Mouse (Mus musculus): ENCODE measurements at regions not wholly inside any gene's neighbourhood (a gene's known extent, or its start where the extent isn't known, plus 50 kb on each side); places are given as distances from the start of the nearest gene placed in this dataset.

DNA sequence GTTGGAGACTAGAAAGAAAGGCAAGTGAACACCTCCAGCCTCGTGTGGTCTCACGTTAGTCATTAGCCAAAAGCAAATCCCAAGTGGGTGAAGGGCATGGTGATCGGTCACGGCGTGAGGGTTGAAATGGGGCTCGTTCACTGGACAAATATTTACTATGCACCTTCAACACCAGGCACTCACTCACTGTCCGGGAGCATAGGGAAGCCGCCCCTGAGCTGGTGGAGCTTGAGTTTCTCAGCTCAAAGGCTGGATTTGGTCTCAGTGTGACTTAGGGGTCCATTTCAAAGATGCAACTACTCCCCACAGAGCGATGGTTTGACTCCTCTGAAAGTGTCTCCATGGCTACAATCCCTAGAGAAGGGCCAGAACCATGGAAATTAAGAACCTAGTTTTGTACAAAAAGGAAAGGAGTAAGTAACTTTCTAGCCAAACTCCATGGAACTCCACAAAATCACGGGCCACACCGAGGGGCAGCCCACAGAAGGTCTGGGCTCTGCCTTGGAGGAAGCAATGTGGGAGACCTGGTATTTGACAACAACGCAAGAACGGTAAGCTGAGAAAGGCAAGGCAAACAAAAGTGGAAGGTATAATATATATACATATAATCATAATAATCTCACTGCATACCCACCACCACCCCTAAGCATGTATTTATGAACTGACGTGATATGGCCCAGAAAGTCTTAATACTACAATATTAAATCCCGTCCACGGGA is 318.8 kb upstream of the Noct start:
- H3K4me3 ChIP-seq (replicated peaks; ENCODE audit: low read depth, low read length): peak overlapping the region; percentile 30; the same call in 1 of the 2 replicates
- DNase-seq (ENCODE audit: low spot score) (peak; percentile 36), ATAC-seq (replicated peaks; ENCODE audit: low FRiP score, low read depth) (peak; percentile 65)
- H3K9ac ChIP-seq (ENCODE audit: low read depth, low read length): no peak overlapping the region
- H3K27me3 ChIP-seq (ENCODE audit: insufficient read depth, low read length): no peaks in the 10 kb centered on the region
- H3K4me2 ChIP-seq (ENCODE audit: low read length): peak overlapping the region; percentile 61
- H3K4me1 ChIP-seq (replicated peaks; ENCODE audit: insufficient read depth, low read length): peaks cover 6% of the 10 kb centered on the region; the same call in 1 of the 2 replicates
- no peaks in the 10 kb centered on the region for H3K9me3 ChIP-seq (replicated peaks; ENCODE audit: low read length)
- WGBS: 15% methylated on average over 16 of the region's 16 CpGs
- no peak for TF ChIP-seq CTCF (IDR thresholded peaks at IDR 0.05; ENCODE audit: low read depth)
- H3K27ac ChIP-seq: peak overlapping the region; percentile 44; the same call in 1 of the 2 replicates
- H3K36me3 ChIP-seq (ENCODE audit: insufficient read depth, low read length): no peaks in the 10 kb centered on the region

DNA sequence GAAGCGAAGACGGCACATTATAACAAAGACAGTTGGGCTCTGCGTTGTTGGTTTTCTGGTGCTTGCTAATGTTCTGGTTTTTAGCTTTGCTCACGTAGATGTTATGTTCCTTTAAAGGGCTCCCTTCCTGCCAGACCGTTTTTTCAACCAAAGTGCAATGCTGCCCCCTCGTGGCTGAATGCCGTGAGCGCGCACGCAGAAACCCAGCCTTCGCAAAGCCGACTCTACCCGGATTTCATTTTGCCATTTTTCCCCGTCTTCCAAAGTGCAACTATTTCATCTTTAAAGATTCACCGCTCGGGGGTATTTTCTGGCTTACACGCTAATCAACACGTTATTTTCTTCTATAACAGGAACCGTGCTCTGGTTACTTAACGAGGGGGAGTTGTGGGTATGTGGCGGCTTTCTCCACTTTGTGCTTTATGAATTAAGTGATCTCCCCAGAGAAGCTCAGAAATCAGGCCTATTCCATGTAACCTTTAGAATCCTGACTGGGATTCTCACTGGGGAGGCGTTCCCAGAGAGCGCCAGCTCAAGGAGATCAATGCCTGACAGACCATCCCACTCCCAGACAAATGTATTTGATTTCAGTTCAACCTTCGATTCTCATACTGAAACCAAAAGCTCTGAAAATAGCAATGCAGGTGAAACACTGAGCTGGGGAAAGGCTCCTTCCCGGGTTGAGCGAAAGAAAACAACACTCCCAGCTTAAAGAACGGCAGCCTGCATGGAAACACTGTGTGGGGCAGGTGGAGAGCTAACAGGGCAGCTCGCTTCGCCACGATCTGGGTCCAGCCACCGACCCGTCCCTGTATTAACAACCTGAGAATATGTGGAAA is 318.0 kb upstream of the Noct start:
- WGBS: 10% methylated on average over 32 of the region's 32 CpGs
- ATAC-seq (replicated peaks; ENCODE audit: low FRiP score, low read depth): peak; percentile 63
- Histone ChIP-seq H3K4me3 (replicated peaks; ENCODE audit: low read depth, low read length) (peak overlapping the region; percentile 30), H3K4me2 (ENCODE audit: low read length) (peak overlapping the region; percentile 61), H3K4me1 (replicated peaks; ENCODE audit: insufficient read depth, low read length) (peaks cover 6% of the 10 kb centered on the region; the same call in 1 of the 2 replicates), H3K27me3 (ENCODE audit: insufficient read depth, low read length) (no peaks in the 10 kb centered on the region), H3K9ac (ENCODE audit: low read depth, low read length) (peak overlapping the region; percentile 42; the same call in 1 of the 2 replicates), H3K9me3 (replicated peaks; ENCODE audit: low read length) (no peaks in the 10 kb centered on the region), H3K36me3 (ENCODE audit: insufficient read depth, low read length) (no peaks in the 10 kb centered on the region), H3K27ac (peak overlapping the region; percentile 44; the same call in 1 of the 2 replicates)
- peak; percentile 99 for TF ChIP-seq CTCF (IDR thresholded peaks at IDR 0.05; ENCODE audit: low read depth)
- peak; percentile 94 for DNase-seq (ENCODE audit: low spot score)

DNA sequence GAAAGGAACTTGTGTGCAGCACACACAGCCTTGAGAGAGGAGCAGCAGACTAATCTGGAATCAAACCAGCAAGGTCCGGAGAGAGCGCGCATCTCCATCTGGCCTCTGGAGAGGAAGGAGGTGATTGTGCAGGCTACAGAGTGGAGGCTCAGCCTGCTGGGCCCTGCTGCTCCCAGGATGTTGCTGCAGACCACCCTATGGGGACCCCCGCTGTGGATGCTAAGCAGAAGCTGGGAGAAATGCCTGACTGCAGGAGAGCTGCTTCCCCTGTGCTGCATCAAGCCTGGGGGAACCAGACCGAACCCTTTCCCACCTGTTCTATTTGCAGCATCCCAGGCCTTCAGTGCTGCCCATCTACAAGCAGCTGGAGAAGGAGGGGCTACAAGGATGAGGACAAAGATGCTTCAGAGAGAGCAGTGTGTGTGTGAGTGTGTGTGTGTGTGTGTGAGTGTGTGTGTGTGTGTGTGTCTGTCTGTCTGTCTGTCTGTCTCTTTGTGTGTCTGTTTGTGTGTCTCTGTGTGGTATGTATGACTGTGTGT is 311.2 kb upstream of the Noct start:
- Histone ChIP-seq H3K9ac (ENCODE audit: low read depth, low read length) (no peak overlapping the region), H3K4me2 (ENCODE audit: low read length) (no peak overlapping the region), H3K36me3 (ENCODE audit: insufficient read depth, low read length) (no peaks in the 10 kb centered on the region), H3K4me3 (replicated peaks; ENCODE audit: low read depth, low read length) (no peak overlapping the region), H3K4me1 (replicated peaks; ENCODE audit: insufficient read depth, low read length) (no peaks in the 10 kb centered on the region), H3K27ac (no peak overlapping the region), H3K9me3 (replicated peaks; ENCODE audit: low read length) (no peaks in the 10 kb centered on the region), H3K27me3 (ENCODE audit: insufficient read depth, low read length) (no peaks in the 10 kb centered on the region)
- WGBS: 96% methylated on average over 5 of the region's 5 CpGs
- ATAC-seq (replicated peaks; ENCODE audit: low FRiP score, low read depth) (no peak), DNase-seq (ENCODE audit: low spot score) (no peak)
- TF ChIP-seq CTCF (IDR thresholded peaks at IDR 0.05; ENCODE audit: low read depth): no peak

DNA sequence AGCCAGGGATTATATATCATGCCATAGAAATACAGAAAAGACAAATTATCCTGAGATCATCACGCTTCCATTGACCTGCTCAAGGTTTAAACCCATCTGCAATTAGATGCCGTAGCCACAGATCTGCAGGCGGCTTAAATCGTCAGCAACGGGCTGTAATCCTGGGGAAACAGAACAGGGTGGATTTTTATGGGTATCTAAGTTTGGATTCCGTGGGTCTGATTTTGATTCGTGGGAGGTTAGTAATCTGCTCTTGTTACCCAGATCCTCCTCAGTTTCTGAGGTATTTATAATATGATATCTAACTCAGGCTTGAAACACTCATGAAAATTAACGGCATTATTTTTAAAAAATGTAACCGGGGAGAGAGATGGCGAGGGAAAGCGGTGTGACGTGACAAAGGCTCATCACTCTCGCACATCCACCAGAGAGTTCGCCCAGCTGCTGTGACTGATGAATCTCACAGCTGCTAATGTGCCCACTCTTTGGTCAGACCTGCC is 309.3 kb upstream of the Noct start:
- ATAC-seq (replicated peaks; ENCODE audit: low FRiP score, low read depth): no peak
- H3K9ac ChIP-seq (ENCODE audit: low read depth, low read length): no peak overlapping the region
- H3K27ac ChIP-seq: no peak overlapping the region
- no peaks in the 10 kb centered on the region for H3K4me1 ChIP-seq (replicated peaks; ENCODE audit: insufficient read depth, low read length)
- no peak for DNase-seq (ENCODE audit: low spot score)
- H3K36me3 ChIP-seq (ENCODE audit: insufficient read depth, low read length): no peaks in the 10 kb centered on the region
- H3K4me3 ChIP-seq (replicated peaks; ENCODE audit: low read depth, low read length): no peak overlapping the region
- no peaks in the 10 kb centered on the region for H3K27me3 ChIP-seq (ENCODE audit: insufficient read depth, low read length)
- no peak overlapping the region for H3K4me2 ChIP-seq (ENCODE audit: low read length)
- no peak for TF ChIP-seq CTCF (IDR thresholded peaks at IDR 0.05; ENCODE audit: low read depth)
- no peaks in the 10 kb centered on the region for H3K9me3 ChIP-seq (replicated peaks; ENCODE audit: low read length)
- 63% methylated on average over 14 of the region's 14 CpGs for WGBS

DNA sequence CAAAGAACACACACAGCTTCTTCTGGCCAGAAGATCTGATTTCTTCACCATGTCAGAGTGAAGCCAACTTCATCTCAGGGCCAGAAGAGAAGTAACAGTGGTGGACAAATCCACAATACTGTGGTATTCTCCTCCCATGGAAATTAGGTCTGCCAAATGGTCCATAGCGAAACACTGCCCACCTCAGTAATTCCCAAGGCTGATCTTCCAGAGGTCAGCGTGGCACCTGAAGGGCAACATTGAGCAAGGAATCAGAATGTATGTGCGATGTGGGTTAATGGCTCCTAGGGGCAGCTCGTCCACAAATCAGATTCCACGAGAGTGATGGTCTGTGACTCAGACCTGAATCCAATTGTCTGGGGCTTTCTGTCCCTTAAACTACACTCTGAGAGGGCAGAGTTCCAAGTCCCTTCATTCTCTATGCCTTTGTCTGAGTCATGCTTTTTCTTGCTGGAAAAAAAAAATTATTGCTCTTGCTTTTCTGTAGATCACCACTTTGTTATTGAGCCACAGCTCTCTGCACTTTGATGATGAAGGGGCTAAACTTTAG is 307.9 kb upstream of the Noct start:
- no peak overlapping the region for H3K27ac ChIP-seq
- no peak overlapping the region for H3K9ac ChIP-seq (ENCODE audit: low read depth, low read length)
- H3K4me1 ChIP-seq (replicated peaks; ENCODE audit: insufficient read depth, low read length): no peaks in the 10 kb centered on the region
- DNase-seq (ENCODE audit: low spot score) (peak; percentile 31), ATAC-seq (replicated peaks; ENCODE audit: low FRiP score, low read depth) (peak; percentile 40)
- WGBS: 34% methylated on average over 5 of the region's 5 CpGs
- H3K4me2 ChIP-seq (ENCODE audit: low read length): no peak overlapping the region
- no peak for TF ChIP-seq CTCF (IDR thresholded peaks at IDR 0.05; ENCODE audit: low read depth)
- no peaks in the 10 kb centered on the region for H3K9me3 ChIP-seq (replicated peaks; ENCODE audit: low read length)
- H3K36me3 ChIP-seq (ENCODE audit: insufficient read depth, low read length): no peaks in the 10 kb centered on the region
- no peak overlapping the region for H3K4me3 ChIP-seq (replicated peaks; ENCODE audit: low read depth, low read length)
- no peaks in the 10 kb centered on the region for H3K27me3 ChIP-seq (ENCODE audit: insufficient read depth, low read length)

DNA sequence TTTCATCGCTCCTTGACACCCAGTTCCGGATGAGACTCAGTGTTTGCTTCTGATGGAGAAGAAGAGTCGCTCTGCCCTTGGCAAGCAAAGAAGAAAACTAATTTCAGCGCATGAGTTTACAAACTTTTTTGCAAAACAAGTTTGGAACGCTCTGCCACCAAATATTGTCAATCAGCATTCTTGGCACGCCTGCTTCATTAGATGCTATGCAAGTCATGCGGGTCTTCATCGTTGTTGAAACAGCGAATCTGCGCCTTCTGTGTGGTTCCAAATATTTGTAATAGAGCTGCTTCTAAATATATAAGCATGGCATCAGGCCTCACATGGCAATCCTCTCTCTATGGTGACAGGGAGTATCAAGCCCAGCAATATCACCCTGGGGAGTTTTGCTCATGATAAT is 301.9 kb upstream of the Noct start:
- no peak for TF ChIP-seq CTCF (IDR thresholded peaks at IDR 0.05; ENCODE audit: low read depth)

More for the DNA sequence above, 301.9 kb upstream of the Noct start:
- no peak overlapping the region for H3K27ac ChIP-seq
- H3K4me1 ChIP-seq (replicated peaks; ENCODE audit: insufficient read depth, low read length): no peaks in the 10 kb centered on the region
- ATAC-seq (replicated peaks; ENCODE audit: low FRiP score, low read depth) (no peak), DNase-seq (ENCODE audit: low spot score) (no peak)
- no peaks in the 10 kb centered on the region for H3K9me3 ChIP-seq (replicated peaks; ENCODE audit: low read length)
- H3K9ac ChIP-seq (ENCODE audit: low read depth, low read length): no peak overlapping the region
- no peak overlapping the region for H3K4me2 ChIP-seq (ENCODE audit: low read length)
- WGBS: 97% methylated on average over 10 of the region's 10 CpGs
- H3K36me3 ChIP-seq (ENCODE audit: insufficient read depth, low read length): no peaks in the 10 kb centered on the region
- H3K27me3 ChIP-seq (ENCODE audit: insufficient read depth, low read length): no peaks in the 10 kb centered on the region
- no peak overlapping the region for H3K4me3 ChIP-seq (replicated peaks; ENCODE audit: low read depth, low read length)
